Mouse (Mus musculus) layer of hippocampus, postnatal 10 days (tissue): Measurements from ENCODE around the gene Cpne5. TPM values are rescaled to one million over a fixed set of nuclear protein-coding genes. Genes with fewer than 3 reads are reported as not detected.

Experiments used
- DNase-seq, 2 experiments: peaks; one replicate each; pipeline ENCODE4 v3.0.0; 2021; ENCODE audit warnings: low spot score in 2 of 2
- total RNA-seq, 2 experiments: library from RNA; stranded (reverse); gene quantifications; 2 replicates each; pipeline ENCODE4 v1.2.3; 2021

The Cpne5 gene
- total RNA-seq, 2 experiments from 2014 or later = 56.5 to 58.3 TPM

- peak; percentile 88 to 90 for DNase-seq
Measured at GRCm38 (mm10) chr17:29171001-29171772, 66.8 kb downstream of the Cpne5 start.

DNA sequence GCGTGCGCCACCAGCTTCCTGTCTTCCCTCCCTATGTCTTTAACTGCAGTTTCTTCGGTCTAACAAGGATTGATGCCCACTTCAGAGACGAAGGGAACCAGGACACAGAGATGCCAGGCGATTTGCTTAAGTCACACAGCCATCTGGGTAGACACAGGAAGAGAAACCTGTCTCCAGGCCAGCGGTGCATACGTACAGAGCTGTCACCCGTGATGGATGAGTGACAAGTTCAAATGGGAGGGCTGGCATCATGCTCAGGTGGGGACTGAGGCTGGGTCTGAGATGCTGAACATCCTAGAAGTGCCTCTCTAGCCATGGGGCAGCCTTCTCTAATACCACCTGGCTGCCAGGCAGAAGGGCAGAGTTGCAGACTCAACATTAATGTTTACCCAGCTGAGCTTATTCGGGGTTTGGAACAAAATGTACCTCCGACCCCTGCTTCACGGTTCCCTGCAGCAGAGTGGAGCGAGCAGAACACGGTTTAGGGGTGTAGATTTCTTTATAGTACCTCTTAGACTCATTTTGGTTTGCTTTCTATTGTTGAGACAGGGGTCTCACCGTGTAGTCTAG, 67.5 kb downstream of the Cpne5 start:
- no peak for DNase-seq

GRCm38 (mm10) chr17:29168996-29169601, 68.9 kb downstream of the Cpne5 start:
- no peak for DNase-seq

- no peak for DNase-seq
Measured at GRCm38 (mm10) chr17:29168438-29168837, 69.5 kb downstream of the Cpne5 start.

DNA sequence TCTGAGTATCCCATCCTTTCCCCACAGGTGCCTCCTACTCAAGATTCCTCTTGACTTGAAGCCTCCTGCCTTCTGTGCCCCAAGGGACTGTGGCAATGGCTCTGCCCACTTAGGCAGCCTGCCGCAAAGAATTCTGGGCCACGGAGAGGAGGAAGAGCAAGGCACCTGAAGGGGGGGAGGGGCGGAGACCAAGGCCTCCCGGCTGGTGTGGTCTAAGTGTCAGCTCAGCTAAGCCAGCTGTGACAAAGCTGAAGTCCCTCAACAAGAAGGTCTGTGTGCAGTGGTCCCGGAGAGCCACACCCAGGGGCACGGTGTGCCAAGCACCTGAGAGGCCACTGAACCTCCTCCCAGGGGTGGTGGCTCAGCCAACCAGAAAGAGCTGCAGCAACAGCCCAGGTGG, 70.6 kb downstream of the Cpne5 start:
- DNase-seq = no peak

GRCm38 (mm10) chr17:29165967-29166578, 71.9 kb downstream of the Cpne5 start:
- no peak for DNase-seq

GRCm38 (mm10) chr17:29165452-29165851, 72.5 kb downstream of the Cpne5 start:
- DNase-seq = no peak

DNA sequence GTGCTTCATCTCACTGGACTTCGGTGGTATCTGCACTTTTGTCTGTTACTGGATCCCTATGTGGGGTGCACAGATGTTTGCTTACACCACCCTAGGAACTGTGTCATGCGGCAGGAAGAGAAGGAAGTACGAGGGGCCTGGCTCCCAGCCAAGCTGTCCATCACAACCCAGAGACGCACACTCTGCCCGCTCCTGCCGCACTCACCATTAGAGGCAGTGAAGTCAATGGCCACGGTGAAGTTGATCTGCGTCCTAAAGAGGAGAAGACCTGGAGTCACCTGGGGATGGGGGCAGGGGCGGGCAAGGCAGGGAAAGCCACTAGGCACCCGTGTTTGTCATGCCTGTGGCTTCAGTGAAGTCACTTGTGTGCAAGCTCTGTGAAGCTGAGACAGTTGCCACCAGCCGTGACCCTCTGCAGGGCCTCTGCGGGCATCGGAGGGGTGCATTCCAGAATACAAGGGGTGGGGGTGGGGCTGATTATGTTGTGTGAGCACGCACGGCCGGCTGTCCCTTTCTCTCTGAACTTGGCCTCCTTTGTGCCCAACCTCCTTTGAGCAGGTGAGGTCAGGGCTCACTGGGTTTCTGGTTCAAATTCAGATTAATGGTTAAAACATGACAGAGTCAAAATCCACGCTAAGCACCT, 73.4 kb downstream of the Cpne5 start:
- peak in 1 of 2 experiments; percentile 30 for DNase-seq

- no peak for DNase-seq
Measured at GRCm38 (mm10) chr17:29162334-29162733, 75.6 kb downstream of the Cpne5 start.

GRCm38 (mm10) chr17:29159743-29160455, 78.1 kb downstream of the Cpne5 start:
- DNase-seq = no peak

GRCm38 (mm10) chr17:29159320-29159719, 78.6 kb downstream of the Cpne5 start:
- DNase-seq = no peak

DNA sequence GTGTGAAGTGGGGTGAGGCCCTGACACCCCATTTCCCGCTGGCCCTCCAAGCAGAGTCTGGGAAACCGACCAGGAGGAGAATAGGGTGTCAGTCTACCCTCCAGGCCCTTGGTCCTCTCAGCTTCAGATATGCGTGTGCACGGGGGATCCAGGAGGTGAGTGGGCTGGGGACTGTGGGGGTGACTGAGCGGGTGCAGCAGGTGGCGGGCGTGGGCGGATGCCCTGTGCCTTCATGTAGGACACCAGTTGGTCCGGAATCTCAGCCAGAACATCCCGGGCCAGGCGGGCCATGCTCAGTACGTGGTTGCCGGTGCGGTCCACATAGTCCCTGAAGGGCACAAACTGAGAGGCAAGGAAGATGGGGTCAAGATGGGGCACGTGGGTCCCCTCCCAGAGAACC, 79.1 kb downstream of the Cpne5 start:
- no peak for DNase-seq

GRCm38 (mm10) chr17:29156866-29157265, 81.1 kb downstream of the Cpne5 start:
- DNase-seq = no peak

GRCm38 (mm10) chr17:29156396-29156795, 81.6 kb downstream of the Cpne5 start:
- no peak for DNase-seq

GRCm38 (mm10) chr17:29155355-29156135, 82.4 kb downstream of the Cpne5 start:
- no peak for DNase-seq

DNA sequence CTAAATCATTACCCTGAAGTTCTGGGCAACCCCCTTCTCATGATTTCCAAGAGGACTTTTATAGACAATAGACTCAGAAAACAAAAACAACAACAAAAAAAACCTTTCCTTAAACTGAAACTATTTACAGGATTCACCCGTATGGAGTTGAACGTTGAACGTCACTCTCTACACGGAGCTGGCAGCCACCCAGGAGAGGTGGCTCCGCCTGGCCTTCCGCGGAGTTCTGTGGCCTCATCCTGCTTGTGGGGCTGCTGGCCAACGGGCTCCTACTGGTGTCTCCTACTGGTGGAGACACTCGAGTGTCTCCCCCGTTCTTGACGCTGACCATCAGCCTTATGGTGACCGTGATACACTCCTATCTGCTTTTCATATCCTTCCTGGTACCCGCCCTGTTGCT, 83.7 kb downstream of the Cpne5 start:
- no peak for DNase-seq

- DNase-seq = no peak
Measured at GRCm38 (mm10) chr17:29152547-29152946, 85.4 kb downstream of the Cpne5 start.

GRCm38 (mm10) chr17:29149766-29150165, 88.2 kb downstream of the Cpne5 start:
- no peak for DNase-seq

DNA sequence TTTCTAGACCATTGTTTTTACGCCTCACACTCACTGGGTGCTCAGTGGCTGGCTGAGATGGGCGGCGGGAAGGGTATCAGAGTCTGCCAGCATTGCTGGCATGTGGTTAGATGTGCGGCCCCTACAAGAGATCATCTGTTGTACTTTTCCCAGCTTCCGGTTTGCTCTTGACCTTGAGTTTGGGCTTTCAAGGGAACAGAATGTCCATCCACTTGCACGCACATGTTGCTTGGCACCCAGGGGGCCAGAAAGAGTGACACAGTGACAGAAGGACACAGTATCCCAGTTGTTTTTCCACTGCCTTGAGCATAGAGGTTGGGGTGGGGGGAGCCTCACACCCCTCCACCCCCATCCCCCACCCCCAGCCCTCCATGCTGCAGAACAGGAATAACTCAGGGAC, 90.2 kb downstream of the Cpne5 start:
- no peak for DNase-seq

- DNase-seq = no peak
Measured at GRCm38 (mm10) chr17:29147273-29147672, 90.7 kb downstream of the Cpne5 start.
